Mouse (Mus musculus) granulocyte monocyte progenitor cell, adult 5-6 weeks (primary cell): ENCODE data around the gene Mdk. TPM values are rescaled to one million over a fixed set of nuclear protein-coding genes. Genes with fewer than 3 reads are reported as not detected.

Source experiments
- ATAC-seq: replicated peaks from 2 replicates; pipeline ENCODE4 v1.8.0; 2016; ENCODE audit warnings: mild to moderate bottlenecking, moderate TSS enrichment, inconsistent platforms; ENCODE audit not compliant: poor library complexity, severe bottlenecking
- total RNA-seq, 2 experiments: library from RNA; stranded (forward) in 1 of 2; stranded (reverse) in 1 of 2; fragments of 200-712, 200-1000 nt in 1 of 2; fragments of >200 nt in 1 of 2; fragmentation: Nextera tagmentation in 1 of 2; gene quantifications; 2 replicates each; pipeline ENCODE4 v1.2.3; 2014 to 2017

Gene Mdk
- total RNA-seq, 2 experiments from 2014 or later, result 1.3 TPM; not detected in 1

DNA sequence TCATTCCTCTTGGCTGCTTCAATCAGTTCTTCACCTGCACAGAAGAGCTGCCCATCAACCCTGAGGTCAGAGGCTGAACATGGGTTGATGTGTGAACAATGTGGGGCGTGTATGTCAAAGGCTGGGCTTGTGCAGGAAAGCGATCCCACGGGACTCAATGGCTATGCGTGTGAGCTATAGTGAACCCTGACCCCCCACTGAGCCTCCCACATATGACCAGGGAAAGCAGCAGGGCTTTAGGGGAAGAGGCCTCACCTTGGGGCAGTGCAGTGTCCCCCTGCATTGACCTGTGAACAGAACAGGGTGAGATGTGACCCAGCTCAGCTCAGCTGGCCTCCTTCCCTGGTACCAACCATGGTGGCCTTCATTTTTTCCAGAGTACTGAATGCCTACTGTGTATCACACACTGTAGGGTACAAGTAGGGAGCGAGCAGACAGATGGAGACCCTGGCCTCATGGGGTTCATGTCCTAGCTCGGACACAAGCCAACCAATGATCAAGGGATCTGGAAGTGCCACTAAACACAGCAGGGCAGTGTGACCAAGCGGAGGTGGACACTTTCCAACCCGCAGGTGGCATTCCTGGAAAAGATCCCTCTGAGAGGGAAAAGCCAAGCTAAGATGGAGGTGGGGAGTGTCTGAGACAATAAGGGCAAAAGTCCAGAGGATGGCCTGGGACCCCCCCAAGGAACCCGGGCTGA lies 2.9 kb upstream of the Mdk start:
- no peak for ATAC-seq

DNA sequence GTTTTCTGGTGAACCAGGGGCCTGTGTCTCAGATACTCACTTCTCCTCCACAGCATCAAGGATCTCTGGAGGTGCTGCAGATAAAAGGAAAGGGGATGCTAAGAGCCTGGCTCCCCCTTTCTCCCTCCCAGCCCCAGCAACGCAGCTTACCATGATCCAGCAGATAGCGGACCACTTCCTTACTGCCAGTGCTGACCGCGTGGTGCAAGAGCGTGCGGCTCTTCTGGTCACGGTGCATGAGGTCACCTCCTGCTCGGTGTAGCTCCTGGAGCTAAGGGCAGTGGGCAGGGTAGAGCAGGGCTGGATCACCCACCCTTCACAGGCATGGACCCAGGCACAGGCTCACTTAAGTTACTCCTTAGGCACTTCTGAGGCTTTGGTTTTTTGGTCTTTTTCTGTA lies 1.9 kb upstream of the Mdk start:
- ATAC-seq, result peak; percentile 50

DNA sequence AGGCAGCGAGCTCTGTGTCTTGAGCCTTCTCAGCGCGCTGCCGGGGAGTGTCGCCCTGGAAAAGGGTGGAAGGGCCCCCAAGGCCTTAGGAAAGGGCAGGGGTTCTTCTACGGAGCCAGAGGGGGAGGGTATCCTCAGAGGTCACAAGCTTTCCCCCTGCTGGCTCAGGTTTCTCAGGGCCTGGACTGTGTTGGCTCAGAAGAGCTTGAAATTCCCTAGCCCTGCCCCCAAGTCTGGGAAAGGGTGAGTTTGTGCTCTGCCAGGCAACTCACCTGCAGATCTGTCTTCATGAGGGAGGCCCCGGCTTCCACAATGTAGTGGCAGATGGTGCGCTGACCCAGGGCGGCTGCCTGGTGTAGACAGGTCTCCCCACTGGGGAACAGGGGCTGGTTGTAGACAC lies 1.4 kb upstream of the Mdk start:
- ATAC-seq, result no peak

DNA sequence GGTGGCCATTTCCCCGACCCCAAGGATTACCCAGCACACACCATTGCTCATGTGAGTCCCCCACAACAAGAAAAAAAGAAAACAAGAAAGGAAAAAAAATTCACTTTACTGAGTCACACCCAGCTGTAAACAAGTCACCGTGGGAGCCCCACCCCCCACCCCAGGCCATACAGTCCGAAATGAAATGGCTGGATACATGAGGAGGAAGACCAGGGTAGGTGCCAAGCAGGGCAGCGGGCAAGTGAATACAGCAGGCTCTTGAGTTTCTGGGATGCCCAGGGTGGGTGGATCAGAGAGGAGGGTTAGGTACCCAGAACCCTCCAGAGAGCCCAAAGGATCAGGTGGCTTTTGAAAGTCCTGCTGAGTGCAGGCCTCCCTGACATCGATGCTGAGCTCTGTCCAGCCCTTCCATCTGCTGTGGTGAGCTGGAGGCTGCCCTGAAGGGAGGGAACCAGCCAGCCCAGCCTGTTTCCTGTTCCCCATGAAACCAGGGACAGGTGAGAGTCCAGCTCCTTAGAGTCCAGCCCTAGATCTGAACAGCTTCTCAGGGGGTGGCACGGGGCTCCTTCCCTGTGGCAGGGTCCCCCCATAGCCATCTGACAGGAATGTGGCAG lies 747 bp upstream of the Mdk start:
- no peak for ATAC-seq

DNA sequence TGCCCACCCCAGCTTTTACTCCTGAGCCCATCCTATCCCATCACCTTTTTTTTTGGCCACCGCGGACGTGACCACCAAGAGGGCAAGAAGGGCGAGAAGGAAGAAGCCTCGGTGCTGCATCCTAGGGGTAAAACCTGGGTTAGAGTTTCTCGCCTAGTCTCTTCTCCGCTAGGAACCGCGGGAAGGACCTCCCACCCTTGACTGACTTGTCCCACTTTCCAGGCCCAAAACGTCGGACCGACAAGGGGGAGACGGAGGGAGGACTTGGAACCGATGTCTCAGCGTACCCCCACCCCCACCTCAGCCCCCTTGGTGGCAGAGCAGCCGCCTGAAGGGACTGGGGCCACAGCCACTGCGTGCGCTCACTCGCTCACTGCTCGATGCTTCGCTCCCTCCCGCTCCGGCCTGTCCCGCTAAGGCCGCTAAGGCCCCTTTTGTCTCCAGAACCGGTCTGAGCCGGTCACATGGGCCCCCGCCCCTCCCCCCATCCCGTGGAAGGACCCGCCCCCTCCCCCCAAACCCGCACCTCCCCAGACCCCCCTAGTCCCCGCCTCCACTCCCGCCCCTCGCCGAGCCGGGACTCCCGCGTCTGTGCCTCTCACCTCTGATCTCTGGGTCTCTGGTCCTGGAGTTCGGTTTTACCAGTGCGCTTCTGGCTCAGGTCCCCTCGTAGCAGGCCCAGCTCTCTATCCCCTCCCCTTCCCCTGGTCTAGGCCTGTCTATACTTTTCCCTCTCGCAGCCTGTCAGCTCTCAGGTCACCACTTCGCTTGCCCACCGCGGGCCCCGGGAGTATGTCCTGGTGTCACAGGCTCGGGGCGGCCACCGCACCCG lies 553 bp downstream of the Mdk start:
- ATAC-seq, result no peak

GRCm38 (mm10) chr2:91930761-91931291 lies 1.3 kb downstream of the Mdk start:
- ATAC-seq, result no peak

DNA sequence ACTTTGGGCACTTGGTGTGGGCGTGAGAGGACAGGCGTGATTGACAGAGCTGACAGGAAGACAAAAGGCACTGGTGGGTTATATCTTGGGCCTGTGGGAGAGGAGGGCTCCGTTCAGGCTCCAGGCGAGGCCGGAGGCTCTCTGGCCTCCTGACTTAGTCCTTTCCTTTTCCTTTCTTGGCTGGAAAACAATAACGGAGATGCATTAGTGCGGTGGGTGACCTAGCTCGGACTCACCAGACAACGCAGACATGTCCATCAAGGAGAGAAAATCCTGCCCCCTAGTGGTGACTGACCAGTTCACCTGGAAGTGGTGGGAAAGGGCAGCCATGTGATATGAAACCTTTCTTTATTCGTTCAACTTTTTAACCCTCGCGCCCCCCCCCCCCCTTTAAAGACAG lies 2.2 kb downstream of the Mdk start:
- no peak for ATAC-seq

- ATAC-seq, result no peak
These were observed 2.6 kb downstream of the Mdk start for GRCm38 (mm10) chr2:91929455-91929854.

- ATAC-seq, result no peak
These were observed 3.4 kb downstream of the Mdk start for GRCm38 (mm10) chr2:91928534-91929350.

DNA sequence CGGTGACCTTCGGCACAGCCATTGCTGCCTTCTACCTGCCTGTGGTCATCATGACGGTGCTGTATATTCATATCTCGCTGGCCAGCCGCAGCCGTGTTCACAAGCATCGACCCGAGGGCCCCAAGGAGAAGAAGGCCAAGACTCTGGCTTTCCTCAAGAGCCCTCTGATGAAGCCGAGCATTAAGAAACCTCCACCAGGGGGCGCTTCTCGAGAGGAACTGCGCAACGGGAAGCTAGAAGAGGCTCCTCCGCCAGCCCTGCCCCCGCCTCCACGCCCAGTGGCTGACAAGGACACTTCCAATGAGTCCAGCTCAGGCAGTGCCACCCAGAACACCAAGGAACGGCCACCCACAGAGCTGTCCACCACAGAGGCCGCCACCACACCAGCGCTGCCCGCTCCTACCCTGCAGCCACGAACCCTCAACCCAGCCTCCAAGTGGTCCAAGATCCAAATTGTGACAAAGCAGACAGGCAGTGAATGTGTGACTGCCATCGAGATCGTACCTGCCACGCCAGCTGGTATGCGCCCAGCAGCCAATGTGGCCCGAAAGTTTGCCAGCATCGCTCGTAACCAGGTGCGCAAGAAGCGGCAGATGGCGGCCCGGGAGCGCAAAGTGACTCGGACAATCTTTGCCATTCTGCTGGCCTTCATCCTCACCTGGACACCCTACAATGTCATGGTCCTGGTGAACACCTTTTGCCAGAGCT lies 4.1 kb downstream of the Mdk start:
- peak; percentile 47 for ATAC-seq

GRCm38 (mm10) chr2:91926949-91927348 lies 5.1 kb downstream of the Mdk start, which contains the start of gene Chrm4:
Gene Chrm4 (plus strand): TSS chr2:91927249.
- ATAC-seq, result no peak

- no peak for ATAC-seq
These were observed 6.7 kb downstream of the Mdk start for GRCm38 (mm10) chr2:91925442-91925841.

- ATAC-seq, result no peak
These were observed 7.4 kb downstream of the Mdk start for GRCm38 (mm10) chr2:91924726-91925125.

GRCm38 (mm10) chr2:91923415-91924337 lies 8.4 kb downstream of the Mdk start:
- ATAC-seq, result peak; percentile 45

DNA sequence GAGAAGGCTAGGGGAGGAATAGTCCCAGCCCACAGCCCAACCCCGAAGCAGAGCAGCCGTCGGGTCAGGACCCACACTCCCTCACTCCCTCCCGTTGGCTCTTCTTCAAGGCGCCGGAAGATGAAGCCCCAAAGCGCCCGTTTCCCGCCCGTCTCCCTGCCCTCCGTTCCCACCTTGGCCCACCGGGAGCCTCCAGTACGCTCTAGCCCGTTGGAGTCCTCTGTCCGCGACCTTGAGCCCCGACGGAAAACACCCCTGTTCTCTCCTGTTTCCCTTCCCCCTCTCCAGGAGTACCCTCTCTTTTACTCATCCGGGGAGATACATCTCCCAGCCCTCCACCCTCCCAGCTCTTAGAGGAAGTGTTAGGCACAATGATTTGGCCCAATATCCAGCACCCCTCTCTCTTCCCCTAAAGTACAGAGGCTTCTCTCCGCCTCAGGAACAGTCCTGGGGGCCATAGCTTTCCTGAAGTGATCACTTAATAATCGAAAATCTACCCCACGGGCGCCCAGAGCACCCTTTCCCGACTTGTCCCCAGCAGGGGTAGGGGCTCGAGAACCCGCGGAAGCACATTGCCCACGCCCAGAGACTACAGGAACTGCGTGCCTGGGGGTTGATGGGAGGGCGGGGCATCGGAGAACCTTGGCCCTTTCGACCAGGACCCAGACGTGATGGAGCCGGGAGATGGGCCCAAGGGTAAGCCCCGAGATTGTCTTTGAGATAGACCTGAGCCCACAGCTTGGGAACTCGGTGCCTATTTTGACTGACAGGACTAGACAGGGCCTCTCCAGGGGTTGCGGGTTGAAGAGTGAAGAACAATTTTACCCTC lies 9.3 kb downstream of the Mdk start:
- no peak for ATAC-seq

DNA sequence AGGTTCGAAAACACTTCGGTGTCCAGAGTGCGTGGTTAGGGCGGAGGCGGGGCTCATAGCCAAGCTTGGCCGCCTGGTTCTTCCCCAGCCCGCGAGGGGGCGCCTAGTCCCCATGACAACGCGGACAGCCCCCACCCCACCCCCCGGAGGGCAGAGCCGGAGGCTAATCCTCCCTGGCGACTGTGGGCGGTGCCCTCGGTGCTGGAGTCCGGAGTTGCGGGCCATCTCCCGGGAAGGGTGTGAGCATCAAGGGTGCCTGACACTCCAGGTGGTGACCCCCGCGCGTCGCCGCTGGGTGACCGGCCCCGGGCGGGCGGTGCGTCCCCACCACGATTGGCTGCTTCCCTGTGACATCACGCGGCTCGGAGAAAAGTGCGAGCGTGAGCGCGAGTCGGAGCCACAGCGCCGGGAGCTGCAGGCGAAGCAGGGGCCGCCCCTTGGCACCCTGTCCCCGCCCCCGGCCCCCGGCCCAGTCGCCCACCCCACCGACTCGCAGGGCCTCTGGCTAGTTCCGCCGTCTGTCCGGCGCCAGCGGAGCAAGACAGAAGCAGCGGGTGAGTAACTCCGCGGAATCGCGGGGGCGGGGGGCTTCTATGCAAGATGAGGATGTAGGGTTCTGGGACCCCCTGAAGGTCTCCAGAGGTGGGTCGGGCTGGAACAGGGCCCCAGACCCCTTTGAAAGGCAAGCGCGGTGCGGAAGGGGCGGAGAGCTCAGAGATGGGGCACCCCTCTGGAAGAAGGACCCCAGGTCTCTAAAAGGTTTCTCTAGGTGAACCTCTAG lies 10.1 kb downstream of the Mdk start:
- peak; percentile 50 for ATAC-seq
